Mouse (Mus musculus) heart, adult 11 months (tissue): ENCODE data around the gene Gns.

Experiments
- DNase-seq: peaks from one replicate; pipeline ENCODE4 v3.0.0; 2022

The Gns gene

GRCm38 (mm10) chr10:121364801-121365564, at the start of gene Gns:
Gene Gns (plus strand): TSS chr10:121365090.
- DNase-seq = peak; percentile 98

GRCm38 (mm10) chr10:121315321-121316283, 49.3 kb upstream of the Gns start:
- DNase-seq = peak; percentile 93

GRCm38 (mm10) chr10:121316361-121316760, 48.5 kb upstream of the Gns start:
- peak; percentile 78 for DNase-seq

- DNase-seq = peak; percentile 77
Observed at GRCm38 (mm10) chr10:121318397-121318950, 46.4 kb upstream of the Gns start.

GRCm38 (mm10) chr10:121323493-121323892, 41.4 kb upstream of the Gns start:
- peak; percentile 48 for DNase-seq

- DNase-seq = no peak
Observed at GRCm38 (mm10) chr10:121326167-121326566, 38.7 kb upstream of the Gns start.

- DNase-seq = no peak
Observed at GRCm38 (mm10) chr10:121329586-121329985, 35.3 kb upstream of the Gns start.

- DNase-seq = peak; percentile 94
Observed at GRCm38 (mm10) chr10:121330940-121331339, 34.0 kb upstream of the Gns start.

- peak; percentile 89 for DNase-seq
Observed at GRCm38 (mm10) chr10:121334576-121334975, 30.3 kb upstream of the Gns start.

- DNase-seq = peak; percentile 66
Observed at GRCm38 (mm10) chr10:121336536-121336935, 28.4 kb upstream of the Gns start.

GRCm38 (mm10) chr10:121340754-121341593, 23.9 kb upstream of the Gns start:
- peak; percentile 61 for DNase-seq

GRCm38 (mm10) chr10:121342260-121342659, 22.6 kb upstream of the Gns start:
- DNase-seq = peak; percentile 24

GRCm38 (mm10) chr10:121343867-121344266, 21.0 kb upstream of the Gns start:
- DNase-seq = peak; percentile 79

GRCm38 (mm10) chr10:121349244-121349643, 15.6 kb upstream of the Gns start:
- peak; percentile 84 for DNase-seq

GRCm38 (mm10) chr10:121350357-121351065, 14.4 kb upstream of the Gns start:
- peak; percentile 88 for DNase-seq

- DNase-seq = peak; percentile 98
Observed at GRCm38 (mm10) chr10:121351066-121351581, 13.8 kb upstream of the Gns start, which contains the start of gene Tbc1d30. Gene Tbc1d30 (minus strand): TSS chr10:121351278.

- peak; percentile 68 for DNase-seq
Observed at GRCm38 (mm10) chr10:121351692-121352290, 13.1 kb upstream of the Gns start.

GRCm38 (mm10) chr10:121360358-121360757, 4.5 kb upstream of the Gns start:
- no peak for DNase-seq

- DNase-seq = peak; percentile 58
Observed at GRCm38 (mm10) chr10:121363201-121363600, 1.7 kb upstream of the Gns start.

- no peak for DNase-seq
Observed at GRCm38 (mm10) chr10:121364306-121364705, 584 bp upstream of the Gns start.

- peak; percentile 98 for DNase-seq
Observed at GRCm38 (mm10) chr10:121365781-121366272, 937 bp downstream of the Gns start.
